Mouse (Mus musculus) right cerebral cortex, postnatal 25 days (tissue): ENCODE results near the gene Hist1h2ap.
A peak's percentile ranks its signal among the peaks of the same experiment; 100 is the strongest.
"Not testable (repeated sequence)": the region's sequence is repeated elsewhere in the genome, so short reads cannot be mapped to it uniquely, and the experiment has no call there.

ENCODE experiments used
- DNase-seq: peaks from one replicate; pipeline ENCODE4 v3.0.0; 2022

Hist1h2ap gene

GRCm38 (mm10) chr13:21803058-21803457 lies 30.2 kb downstream of the Hist1h2ap start:
- DNase-seq, result not testable (repeated sequence)

DNA sequence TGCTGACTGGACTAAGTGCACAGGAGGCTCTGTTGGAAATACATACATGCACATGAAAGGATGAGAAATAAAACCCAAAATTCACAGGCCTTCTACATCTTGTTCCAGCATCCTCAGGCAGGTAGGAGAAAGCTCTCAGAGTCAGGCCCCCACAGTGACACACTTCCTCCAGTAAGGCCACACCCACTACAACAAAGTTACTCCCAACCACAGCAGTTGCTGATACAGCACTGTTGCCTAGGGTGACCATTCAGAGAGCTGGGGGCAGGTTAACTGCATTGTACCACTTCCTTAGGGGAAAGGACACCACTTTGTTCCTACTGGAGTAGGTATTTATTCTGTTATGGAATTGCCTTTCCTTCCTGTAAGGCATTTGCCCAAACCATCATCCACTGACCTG lies 36.1 kb downstream of the Hist1h2ap start:
- DNase-seq, result not testable (repeated sequence)

DNA sequence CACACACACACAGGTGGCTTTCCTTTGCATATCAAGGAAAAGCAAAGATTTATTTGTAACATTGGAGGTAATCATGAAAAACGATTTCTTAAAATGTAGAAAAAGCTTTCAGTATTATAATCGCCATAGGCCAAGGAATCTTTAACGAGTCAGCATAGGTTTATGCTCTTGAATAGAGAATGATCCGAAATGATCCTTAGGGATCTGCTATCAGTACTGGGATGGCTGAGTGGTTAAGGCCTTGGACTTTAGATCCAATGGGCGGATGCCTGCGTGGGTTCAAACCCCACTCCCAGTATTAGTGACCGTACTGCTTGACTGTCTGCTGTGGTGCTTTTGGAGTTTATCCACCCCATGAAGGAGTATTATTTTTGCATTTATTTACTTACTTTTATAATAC lies 37.7 kb downstream of the Hist1h2ap start:
- no peak for DNase-seq

DNA sequence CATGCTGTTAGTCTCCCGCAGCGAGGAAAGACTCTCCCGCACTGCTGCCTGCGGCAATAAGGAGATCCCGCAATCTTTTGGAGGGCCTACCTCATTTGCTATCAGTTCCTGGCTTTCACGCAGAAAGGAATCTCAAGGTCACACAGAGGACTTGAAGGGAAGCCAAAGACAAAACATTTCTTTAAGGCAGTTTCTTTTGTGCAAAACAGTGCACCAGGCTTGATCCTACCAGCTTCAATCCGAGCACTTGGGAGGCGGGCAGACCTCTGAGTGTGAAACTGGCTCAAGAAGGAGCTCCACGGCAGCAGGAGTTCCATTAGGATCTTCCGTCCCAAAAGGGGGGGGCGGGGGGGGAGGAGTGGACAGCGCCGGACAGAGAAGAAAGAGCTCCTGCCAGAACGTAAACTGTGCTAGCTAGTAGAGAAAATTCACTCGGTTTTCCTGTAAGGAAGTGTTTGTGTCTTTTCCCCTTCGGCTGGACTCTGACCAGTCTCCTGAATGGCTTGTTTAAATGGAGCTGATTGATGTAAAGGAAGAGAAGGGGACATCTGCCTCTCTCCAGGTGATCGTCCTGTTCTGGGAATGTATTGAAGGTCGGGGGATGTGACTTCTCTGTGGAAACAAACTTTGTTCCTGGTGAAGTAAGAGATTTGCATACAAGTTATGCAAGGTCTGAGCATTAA lies 42.6 kb downstream of the Hist1h2ap start:
- no peak for DNase-seq

GRCm38 (mm10) chr13:21789925-21790324 lies 43.4 kb downstream of the Hist1h2ap start:
- DNase-seq, result no peak

GRCm38 (mm10) chr13:21787760-21788593 lies 45.3 kb downstream of the Hist1h2ap start:
- DNase-seq, result no peak

- peak; percentile 86 for DNase-seq
Observed at GRCm38 (mm10) chr13:21786899-21787629, 46.2 kb downstream of the Hist1h2ap start, which contains the start of the genes Hist1h2an and Hist1h2bp. Hist1h2an (minus strand) TSS chr13:21787218. Hist1h2bp (plus strand) TSS chr13:21787461.

GRCm38 (mm10) chr13:21786189-21786898 lies 47.0 kb downstream of the Hist1h2ap start:
- DNase-seq, result no peak

- DNase-seq, result no peak
Observed at GRCm38 (mm10) chr13:21784311-21784710, 49.0 kb downstream of the Hist1h2ap start.

DNA sequence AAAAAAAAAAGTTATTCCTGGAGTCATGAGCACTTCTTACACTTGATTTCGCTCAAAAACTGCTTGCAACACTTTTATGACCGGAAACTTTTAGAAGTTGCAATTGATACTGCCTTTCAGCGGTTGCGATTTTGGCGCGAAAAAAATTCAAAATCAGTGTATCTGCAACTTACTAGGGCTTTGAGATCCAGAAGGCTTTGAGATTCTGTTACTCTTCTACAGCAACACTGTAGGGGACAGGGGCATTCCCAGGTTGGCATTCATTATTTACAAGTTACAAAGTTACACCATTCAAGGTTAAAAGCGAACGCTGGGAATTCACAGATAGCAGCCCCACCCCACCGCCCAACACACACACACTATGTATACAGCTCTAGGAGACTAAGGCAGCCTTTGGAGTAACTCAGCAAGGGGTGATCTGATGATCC lies 49.6 kb downstream of the Hist1h2ap start:
- no peak for DNase-seq

DNA sequence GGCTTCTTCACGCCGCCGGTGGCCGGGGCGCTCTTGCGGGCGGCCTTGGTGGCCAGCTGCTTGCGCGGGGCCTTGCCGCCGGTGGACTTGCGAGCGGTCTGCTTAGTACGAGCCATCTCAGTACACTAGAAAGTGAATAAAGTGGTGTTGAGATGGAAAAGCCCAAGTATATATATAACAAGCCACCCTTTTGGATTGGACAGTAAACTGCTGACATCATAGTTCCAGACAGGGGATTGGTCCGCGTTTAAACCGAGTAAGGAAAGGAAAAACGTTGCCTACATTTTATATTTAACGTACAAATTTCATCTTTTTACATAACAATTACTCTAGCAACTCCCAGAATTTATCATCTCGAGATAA lies 50.1 kb downstream of the Hist1h2ap start, which contains the start of gene Hist1h3i:
TSS of gene Hist1h3i (minus strand) at position 116 of the 363 bp plus-strand sequence.
- DNase-seq, result peak; percentile 45
